In genomic region chr10:25371915-25372371, GRCm38 (mm10) we compare ENCODE assay signal across 10 mouse cellular contexts. TPM values are rescaled to one million over a fixed set of nuclear protein-coding genes. Genes with fewer than 3 reads are reported as not detected.
A peak's percentile ranks its signal among the peaks of the same experiment; 100 is the strongest.
DNase-seq lines count a peak whose midpoint lies in the region; ATAC-seq lines count a peak whose summit lies in the region.
"Had no signal": no experiment of that assay in that cellular context is flagged by ENCODE, and none has a peak within 500 bp of the region (broad histone marks: within the 10 kb centered on the region; RNA-seq: fewer than 3 reads in every experiment).

No protein-coding gene starts in this region.

- peak overlapping the region; percentile 37; the same call in 1 of the 2 replicates for H3K27ac ChIP-seq in kidney, embryonic 14.5 days (ENCODE audit: low read depth, low read length)
- peak overlapping the region; percentile 84 for H3K27ac ChIP-seq in embryonic facial prominence, embryonic 14.5 days (replicated peaks; ENCODE audit: low read depth, low read length)
- peak overlapping the region; percentile 84 for H3K27ac ChIP-seq in limb, embryonic 15.5 days
- H3K27ac ChIP-seq: liver, embryonic 13.5 days had no signal

- peaks cover 7% of the 10 kb centered on the region; the same call in 1 of the 2 replicates for H3K4me1 ChIP-seq in kidney, embryonic 14.5 days (ENCODE audit: control insufficient read depth, insufficient read depth, low read length)
- H3K4me1 ChIP-seq in embryonic facial prominence, embryonic 14.5 days (ENCODE audit: control insufficient read depth, insufficient read depth, low read length) = peaks cover 60% of the 10 kb centered on the region
- H3K4me1 ChIP-seq in limb, embryonic 15.5 days = peaks cover 44% of the 10 kb centered on the region

- no peaks in the 10 kb centered on the region for H3K9me3 ChIP-seq in kidney, embryonic 14.5 days (ENCODE audit: control insufficient read depth, low read length)
- no peaks in the 10 kb centered on the region for H3K9me3 ChIP-seq in embryonic facial prominence, embryonic 14.5 days (ENCODE audit: control insufficient read depth, low read length)
- no peaks in the 10 kb centered on the region for H3K9me3 ChIP-seq in limb, embryonic 15.5 days
- H3K9me3 ChIP-seq: liver, embryonic 13.5 days had no signal

- DNase-seq in kidney, postnatal 25 days = no peak
- peak; percentile 88 for DNase-seq in NIH3T3 (ENCODE audit: low read depth)
- peak; percentile 87 for DNase-seq in embryonic facial prominence, embryonic 14.5 days (ENCODE audit: low spot score)
- no peak for DNase-seq in natural killer cell, adult 2 months (ENCODE audit: low spot score in 2 of 2)
- DNase-seq: cerebellum, postnatal 14 days; kidney, adult 8-10 months; liver, embryonic 13.5 days had no signal

- no peak for ATAC-seq in kidney, embryonic 14.5 days (ENCODE audit: low FRiP score, low TSS enrichment)
- ATAC-seq in embryonic facial prominence, embryonic 14.5 days (ENCODE audit: low read depth) = peak; percentile 45
- peak; percentile 63 for ATAC-seq in limb, embryonic 15.5 days (ENCODE audit: insufficient number of reproducible peaks, low FRiP score, low TSS enrichment, low read depth)
- ATAC-seq in frontal cortex, adult (ENCODE audit: low TSS enrichment) = no peak

- no peaks in the 10 kb centered on the region for H3K36me3 ChIP-seq in kidney, embryonic 14.5 days (ENCODE audit: control insufficient read depth, insufficient read depth, low read length)
- no peaks in the 10 kb centered on the region for H3K36me3 ChIP-seq in embryonic facial prominence, embryonic 14.5 days (ENCODE audit: control insufficient read depth, insufficient read depth, low read length)
- H3K36me3 ChIP-seq in limb, embryonic 15.5 days = no peaks in the 10 kb centered on the region
- H3K36me3 ChIP-seq: liver, embryonic 13.5 days had no signal

- no peaks in the 10 kb centered on the region for H3K27me3 ChIP-seq in kidney, embryonic 14.5 days (ENCODE audit: control insufficient read depth, insufficient read depth, low read length)
- H3K27me3 ChIP-seq in embryonic facial prominence, embryonic 14.5 days (replicated peaks; ENCODE audit: control insufficient read depth, insufficient read depth, low read length) = no peaks in the 10 kb centered on the region
- no peaks in the 10 kb centered on the region for H3K27me3 ChIP-seq in limb, embryonic 15.5 days
- H3K27me3 ChIP-seq: liver, embryonic 13.5 days had no signal

- H3K4me3 ChIP-seq in kidney, embryonic 14.5 days (ENCODE audit: low read length) = no peak overlapping the region
- H3K4me3 ChIP-seq in embryonic facial prominence, embryonic 14.5 days (ENCODE audit: low read depth, low read length) = peak overlapping the region; percentile 5; the same call in 1 of the 2 replicates
- H3K4me3 ChIP-seq in limb, embryonic 15.5 days = no peak overlapping the region
- H3K4me3 ChIP-seq: liver, embryonic 13.5 days had no signal

- 23% methylated on average over 3 of the region's 3 CpGs for WGBS in kidney, embryonic 14.5 days
- WGBS in embryonic facial prominence, embryonic 14.5 days = 5% methylated on average over 3 of the region's 3 CpGs
- 4% methylated on average over 3 of the region's 3 CpGs for WGBS in limb, embryonic 15.5 days

- H3K4me2 ChIP-seq in kidney, embryonic 14.5 days (replicated peaks; ENCODE audit: low read depth, low read length) = no peak overlapping the region
- peak overlapping the region; percentile 29 for H3K4me2 ChIP-seq in embryonic facial prominence, embryonic 14.5 days (ENCODE audit: low read depth, low read length)
- peak overlapping the region; percentile 19; the same call in 1 of the 2 replicates for H3K4me2 ChIP-seq in limb, embryonic 15.5 days
- H3K4me2 ChIP-seq: liver, embryonic 13.5 days had no signal

- no peak overlapping the region for H3K9ac ChIP-seq in kidney, embryonic 14.5 days (ENCODE audit: low read depth, low read length)
- H3K9ac ChIP-seq in embryonic facial prominence, embryonic 14.5 days (ENCODE audit: low read depth, low read length) = no peak overlapping the region
- H3K9ac ChIP-seq in limb, embryonic 15.5 days = no peak overlapping the region
- H3K9ac ChIP-seq: liver, embryonic 13.5 days had no signal

RNA-seq across cellular contexts. Expression of gene Epb41l2, which starts 12.3 kb away (rescaled TPM):
- polyA plus RNA-seq in kidney, embryonic 14.5 days (2014; fragmentation: Nextera tagmentation; extraction: Ambion mirVana) = 41.4 and 66.4 TPM in 2 replicates
- 86.7 and 90.3 TPM in 2 replicates for polyA plus RNA-seq in embryonic facial prominence, embryonic 14.5 days (2014; fragmentation: Nextera tagmentation; extraction: Ambion mirVana)
- polyA plus RNA-seq in limb, embryonic 15.5 days (2015; fragmentation: Nextera tagmentation; extraction: Ambion mirVana) = 79.5 and 79.7 TPM in 2 replicates

Comparison
In these comparisons a context has a peak if more than half of its experiments do, and no peak if none do; other contexts are left out.
1. ATAC-seq: peak in embryonic facial prominence, embryonic 14.5 days (single experiment) and limb, embryonic 15.5 days (single experiment); none in kidney, embryonic 14.5 days (single experiment) and frontal cortex, adult (single experiment).
2. DNase-seq: peak in NIH3T3 (single experiment) and embryonic facial prominence, embryonic 14.5 days (single experiment); none in kidney, postnatal 25 days (0 of 2) and natural killer cell, adult 2 months (0 of 2).
3. Peak in every context shown above with its lines, with median percentiles within 50 percentile points of each other: H3K27ac ChIP-seq.